11 mouse cellular contexts compared by ENCODE assay signal in the genomic region with DNA sequence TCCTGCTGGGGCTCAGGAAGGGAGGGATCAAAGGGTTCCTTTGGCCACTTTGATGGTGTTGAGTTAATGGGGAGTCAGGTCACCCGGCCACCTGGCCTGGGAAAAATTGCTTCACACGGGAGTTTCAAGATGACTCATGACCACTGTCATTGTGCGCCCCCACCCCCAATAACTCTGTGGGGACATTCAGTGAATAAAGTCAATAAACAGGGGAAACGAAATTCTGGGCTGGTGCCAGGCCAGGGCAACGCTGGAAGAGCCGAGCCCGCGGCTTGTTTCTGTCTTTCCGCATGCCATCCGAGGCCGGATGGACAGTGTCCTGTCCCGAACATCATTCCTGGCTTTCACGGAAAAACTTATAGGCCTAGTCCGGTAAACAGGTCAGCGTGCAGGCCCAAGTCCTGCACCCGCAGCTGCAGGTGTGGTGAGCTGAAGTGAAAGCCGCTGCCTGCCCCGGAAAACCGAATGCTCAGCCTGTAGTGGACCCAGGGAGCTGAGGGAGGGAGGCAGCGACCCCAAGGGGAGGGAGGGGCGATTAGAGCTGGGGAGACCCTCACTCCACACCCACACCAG. TPM values are rescaled to one million over a fixed set of nuclear protein-coding genes. Genes with fewer than 3 reads are reported as not detected.
A peak's percentile ranks its signal among the peaks of the same experiment; 100 is the strongest.
DNase-seq lines count a peak whose midpoint lies in the region; ATAC-seq lines count a peak whose summit lies in the region.
"Had no signal": no experiment of that assay in that cellular context is flagged by ENCODE, and none has a peak within 500 bp of the region (broad histone marks: within the 10 kb centered on the region; RNA-seq: fewer than 3 reads in every experiment).

No protein-coding gene starts in this region.

- 13% methylated on average over 21 of the region's 21 CpGs for WGBS in heart, embryonic 11.5 days (ENCODE audit: insufficient replicate concordance)
- WGBS in embryonic facial prominence, embryonic 10.5 days, result 3% methylated on average over 21 of the region's 21 CpGs
- 3% methylated on average over 21 of the region's 21 CpGs for whole genome bisulfite sequencing in hindbrain, embryonic 15.5 days
- WGBS in midbrain, embryonic 12.5 days, result 3% methylated on average over 21 of the region's 21 CpGs

- H3K9ac ChIP-seq in heart, embryonic 11.5 days (ENCODE audit: low read depth, low read length), result no peak overlapping the region
- H3K9ac ChIP-seq in hindbrain, embryonic 15.5 days, result no peak overlapping the region
- H3K9ac ChIP-seq in midbrain, embryonic 12.5 days (replicated peaks), result no peak overlapping the region

- peak overlapping the region; percentile 62 for H3K4me2 ChIP-seq in heart, embryonic 11.5 days
- peak overlapping the region; percentile 62 for H3K4me2 ChIP-seq in hindbrain, embryonic 15.5 days
- H3K4me2 ChIP-seq in midbrain, embryonic 12.5 days (replicated peaks), result peak overlapping the region; percentile 49

- no peak for ATAC-seq in heart, embryonic 11.5 days (replicated peaks; ENCODE audit: insufficient number of reproducible peaks, low FRiP score, low TSS enrichment)
- no peak for ATAC-seq in hindbrain, embryonic 15.5 days (ENCODE audit: low FRiP score, low read depth)
- no peak for ATAC-seq in midbrain, embryonic 12.5 days (ENCODE audit: low FRiP score, low read depth)

- intact Hi-C loops in heart, postnatal 14 days (cut with DNase I), result no loop called here
- intact Hi-C loops in gastrocnemius, postnatal 14 days (cut with DNase I; ENCODE audit: low total_unique reads), result no loop called here

- peaks cover 73% of the 10 kb centered on the region for H3K27me3 ChIP-seq in heart, embryonic 11.5 days (ENCODE audit: control insufficient read depth, insufficient read depth, low read length)
- H3K27me3 ChIP-seq in embryonic facial prominence, embryonic 10.5 days (replicated peaks; ENCODE audit: low read depth, poor library complexity, severe bottlenecking), result peaks cover 92% of the 10 kb centered on the region
- H3K27me3 ChIP-seq in hindbrain, embryonic 15.5 days, result peaks cover 90% of the 10 kb centered on the region
- peaks cover 85% of the 10 kb centered on the region for H3K27me3 ChIP-seq in midbrain, embryonic 12.5 days

- H3K4me3 ChIP-seq in heart, embryonic 11.5 days (ENCODE audit: low read depth, low read length), result peak overlapping the region; percentile 43
- peak overlapping the region; percentile 50 for H3K4me3 ChIP-seq in embryonic facial prominence, embryonic 10.5 days
- H3K4me3 ChIP-seq in hindbrain, embryonic 15.5 days, result peak overlapping the region; percentile 39
- peak overlapping the region; percentile 39 for H3K4me3 ChIP-seq in midbrain, embryonic 12.5 days

- H3K4me1 ChIP-seq in heart, embryonic 11.5 days (ENCODE audit: control insufficient read depth, insufficient read depth, low read length), result peaks cover 18% of the 10 kb centered on the region
- H3K4me1 ChIP-seq in embryonic facial prominence, embryonic 10.5 days, result peaks cover 49% of the 10 kb centered on the region
- H3K4me1 ChIP-seq in hindbrain, embryonic 15.5 days (replicated peaks), result peaks cover 22% of the 10 kb centered on the region
- H3K4me1 ChIP-seq in midbrain, embryonic 12.5 days, result peaks cover 19% of the 10 kb centered on the region

- no peaks in the 10 kb centered on the region for H3K9me3 ChIP-seq in heart, embryonic 11.5 days (replicated peaks; ENCODE audit: control insufficient read depth, low read length)
- H3K9me3 ChIP-seq in embryonic facial prominence, embryonic 10.5 days, result no peaks in the 10 kb centered on the region
- H3K9me3 ChIP-seq in hindbrain, embryonic 15.5 days, result no peaks in the 10 kb centered on the region
- H3K9me3 ChIP-seq in midbrain, embryonic 12.5 days, result no peaks in the 10 kb centered on the region

- H3K36me3 ChIP-seq in heart, embryonic 11.5 days (ENCODE audit: control insufficient read depth, insufficient read depth, low read length), result no peaks in the 10 kb centered on the region
- no peaks in the 10 kb centered on the region for H3K36me3 ChIP-seq in embryonic facial prominence, embryonic 10.5 days (replicated peaks)
- H3K36me3 ChIP-seq in hindbrain, embryonic 15.5 days, result no peaks in the 10 kb centered on the region
- H3K36me3 ChIP-seq in midbrain, embryonic 12.5 days, result no peaks in the 10 kb centered on the region

- DNase-seq in heart, postnatal 14 days, result no peak
- peak; percentile 51 for DNase-seq in embryonic facial prominence, embryonic 10.5 days (ENCODE audit: low spot score)
- no peak for DNase-seq in adrenal gland, postnatal 36 days
- no peak for DNase-seq in gastrocnemius, postnatal 14 days
- DNase-seq in B cell, adult 2 months, result no peak

- H3K27ac ChIP-seq in heart, embryonic 11.5 days (ENCODE audit: low read depth, low read length), result no peak overlapping the region
- H3K27ac ChIP-seq in embryonic facial prominence, embryonic 10.5 days (replicated peaks), result 0 out of 2 replicates have a peak overlapping the region, but pooled peaks have one; percentile 3
- no peak overlapping the region for H3K27ac ChIP-seq in hindbrain, embryonic 15.5 days (replicated peaks)
- H3K27ac ChIP-seq in midbrain, embryonic 12.5 days (replicated peaks), result no peak overlapping the region

RNA-seq across cellular contexts. Expression of gene Tbx1, which starts 9.3 kb away (rescaled TPM):
- polyA plus RNA-seq in heart, embryonic 11.5 days (2014; fragmentation: Nextera tagmentation; extraction: Ambion mirVana), result 1.2 and 1.4 TPM in 2 replicates
- under 1 TPM; 0.48 to 0.76 TPM for total RNA-seq in heart, postnatal 14 days (2021)
- polyA plus RNA-seq in embryonic facial prominence, embryonic 10.5 days (2016; fragmentation: Nextera tagmentation; extraction: Ambion mirVana), result 8.1 and 9.5 TPM in 2 replicates
- 1.1 and 1.2 TPM in 2 replicates for polyA plus RNA-seq in hindbrain, embryonic 15.5 days (2015; fragmentation: Nextera tagmentation; extraction: Ambion mirVana)
- polyA plus RNA-seq in midbrain, embryonic 12.5 days (2016; fragmentation: Nextera tagmentation; extraction: Ambion mirVana), result 1.4 and 2.0 TPM in 2 replicates
- under 1 TPM in 1 of 2 experiments, not detected in 1; 0.20 TPM for total RNA-seq in adrenal gland, postnatal 36 days (2021)
- 1 to 10 TPM in 1 of 2 experiments, under 1 TPM in 1; 0.78 to 3.1 TPM for total RNA-seq in gastrocnemius, postnatal 14 days (2021)
- total RNA-seq: adrenal gland, postnatal 25 days; megakaryocyte progenitor cell, adult 5-6 weeks had no signal

RNA-seq across cellular contexts. Expression of gene Gp1bb, which starts 41.1 kb away (rescaled TPM):
- polyA plus RNA-seq in heart, embryonic 11.5 days (2014; fragmentation: Nextera tagmentation; extraction: Ambion mirVana), result 8.3 and 8.6 TPM in 2 replicates
- total RNA-seq in heart, postnatal 14 days (2021), result under 1 TPM in 1 of 2 experiments, not detected in 1; 0.29 TPM
- polyA plus RNA-seq in embryonic facial prominence, embryonic 10.5 days (2016; fragmentation: Nextera tagmentation; extraction: Ambion mirVana), result 2.6 and 3.5 TPM in 2 replicates
- polyA plus RNA-seq in hindbrain, embryonic 15.5 days (2015; fragmentation: Nextera tagmentation; extraction: Ambion mirVana), result 11.8 and 14.8 TPM in 2 replicates
- polyA plus RNA-seq in midbrain, embryonic 12.5 days (2016; fragmentation: Nextera tagmentation; extraction: Ambion mirVana), result 7.0 and 8.5 TPM in 2 replicates
- total RNA-seq in adrenal gland, postnatal 36 days (2021), result under 1 TPM in 1 of 2 experiments, not detected in 1; 0.60 TPM
- total RNA-seq in gastrocnemius, postnatal 14 days (2021), result not detected
- total RNA-seq: adrenal gland, postnatal 25 days had no signal

RNA-seq across cellular contexts. Expression of gene Gm49601, which starts 45.1 kb away (rescaled TPM):
- 0.73 and 1.0 TPM in 2 replicates for polyA plus RNA-seq in heart, embryonic 11.5 days (2014; fragmentation: Nextera tagmentation; extraction: Ambion mirVana)
- 1 to 10 TPM; 2.8 to 4.0 TPM for total RNA-seq in heart, postnatal 14 days (2021)
- 3.2 and 3.6 TPM in 2 replicates for polyA plus RNA-seq in embryonic facial prominence, embryonic 10.5 days (2016; fragmentation: Nextera tagmentation; extraction: Ambion mirVana)
- 14.8 and 18.8 TPM in 2 replicates for polyA plus RNA-seq in hindbrain, embryonic 15.5 days (2015; fragmentation: Nextera tagmentation; extraction: Ambion mirVana)
- polyA plus RNA-seq in midbrain, embryonic 12.5 days (2016; fragmentation: Nextera tagmentation; extraction: Ambion mirVana), result 10.9 and 13.5 TPM in 2 replicates
- 1 to 10 TPM; 1.1 to 4.9 TPM for total RNA-seq in adrenal gland, postnatal 36 days (2021)
- 1 to 10 TPM; 1.0 to 1.7 TPM for total RNA-seq in gastrocnemius, postnatal 14 days (2021)
- polyA plus RNA-seq: thymus, postnatal 0 days had no signal

RNA-seq across cellular contexts. Expression of gene Sept5, which starts 48.6 kb away (rescaled TPM):
- polyA plus RNA-seq in heart, embryonic 11.5 days (2014; fragmentation: Nextera tagmentation; extraction: Ambion mirVana), result 6.2 and 8.3 TPM in 2 replicates
- total RNA-seq in heart, postnatal 14 days (2021), result 1 to 10 TPM; 6.7 to 7.6 TPM
- polyA plus RNA-seq in embryonic facial prominence, embryonic 10.5 days (2016; fragmentation: Nextera tagmentation; extraction: Ambion mirVana), result 30.2 and 32.2 TPM in 2 replicates
- 192 and 212 TPM in 2 replicates for polyA plus RNA-seq in hindbrain, embryonic 15.5 days (2015; fragmentation: Nextera tagmentation; extraction: Ambion mirVana)
- polyA plus RNA-seq in midbrain, embryonic 12.5 days (2016; fragmentation: Nextera tagmentation; extraction: Ambion mirVana), result 81.6 and 84.4 TPM in 2 replicates
- total RNA-seq in adrenal gland, postnatal 36 days (2021), result 10 to 100 TPM in 1 of 2 experiments, 1 to 10 TPM in 1; 9.6 to 10.9 TPM
- total RNA-seq in gastrocnemius, postnatal 14 days (2021), result 1 to 10 TPM; 6.0 to 8.4 TPM
